Mouse (Mus musculus) adrenal gland, postnatal 14 days (tissue): ENCODE measurements around the gene Clybl. TPM values are rescaled to one million over a fixed set of nuclear protein-coding genes. Genes with fewer than 3 reads are reported as not detected.
A peak's percentile ranks its signal among the peaks of the same experiment; 100 is the strongest.

Source experiments
- DNase-seq: peaks from one replicate; pipeline ENCODE4 v3.0.0; 2021; ENCODE audit warnings: mixed read lengths
- total RNA-seq: library from RNA; stranded (reverse); gene quantifications from 2 replicates; pipeline ENCODE4 v1.2.3, GENCODE M21; 2021

Clybl gene
- total RNA-seq, 1 experiment from 2014 or later: 111 TPM

DNA sequence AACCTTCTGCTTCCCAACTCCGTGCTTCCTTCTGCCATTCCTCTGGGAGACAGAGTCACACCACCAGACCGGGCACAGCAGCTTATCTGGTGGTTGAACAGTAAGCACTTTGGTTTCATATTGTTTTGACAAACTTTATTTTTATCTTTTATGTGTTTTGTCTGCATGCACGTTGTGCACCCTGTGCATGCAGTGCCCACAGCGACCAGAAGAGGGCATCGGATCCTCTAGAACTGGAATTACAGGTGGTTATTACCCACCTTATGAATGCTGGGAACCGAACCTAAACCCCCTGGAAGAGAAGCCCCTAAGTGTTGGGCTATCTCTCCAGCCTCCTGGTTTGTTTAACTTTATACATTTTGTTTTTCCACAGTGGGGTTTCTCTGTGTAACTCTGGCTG lies 130.9 kb downstream of the Clybl start:
- DNase-seq: no peak

DNA sequence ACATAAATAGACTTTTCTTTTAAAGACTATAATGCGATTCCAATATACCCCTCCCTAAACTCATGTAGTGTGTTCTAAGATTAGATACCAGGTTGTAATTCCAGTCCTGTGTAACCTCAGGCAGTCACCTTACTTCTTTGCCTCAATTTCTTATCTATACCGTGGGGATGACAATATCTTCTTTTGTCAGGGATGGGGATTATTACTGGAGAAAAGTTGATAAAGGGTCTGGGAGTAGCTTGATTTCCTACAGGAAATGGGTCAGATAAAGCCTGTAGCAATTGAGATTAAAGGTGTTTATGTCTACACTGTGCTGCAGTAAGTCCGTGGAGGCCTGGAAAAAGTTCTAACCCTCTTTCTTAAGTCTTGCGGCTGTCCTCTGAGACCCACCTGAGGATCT lies 131.8 kb downstream of the Clybl start:
- DNase-seq: no peak

- no peak for DNase-seq
Observed at GRCm38 (mm10) chr14:122315743-122316142, 134.2 kb downstream of the Clybl start.

- DNase-seq: peak; percentile 54
Observed at GRCm38 (mm10) chr14:122322136-122322535, 140.6 kb downstream of the Clybl start.

GRCm38 (mm10) chr14:122323838-122324458 lies 142.4 kb downstream of the Clybl start:
- DNase-seq: no peak

GRCm38 (mm10) chr14:122330136-122330535 lies 148.6 kb downstream of the Clybl start:
- DNase-seq: no peak

- no peak for DNase-seq
Observed at GRCm38 (mm10) chr14:122330716-122331115, 149.2 kb downstream of the Clybl start.

DNA sequence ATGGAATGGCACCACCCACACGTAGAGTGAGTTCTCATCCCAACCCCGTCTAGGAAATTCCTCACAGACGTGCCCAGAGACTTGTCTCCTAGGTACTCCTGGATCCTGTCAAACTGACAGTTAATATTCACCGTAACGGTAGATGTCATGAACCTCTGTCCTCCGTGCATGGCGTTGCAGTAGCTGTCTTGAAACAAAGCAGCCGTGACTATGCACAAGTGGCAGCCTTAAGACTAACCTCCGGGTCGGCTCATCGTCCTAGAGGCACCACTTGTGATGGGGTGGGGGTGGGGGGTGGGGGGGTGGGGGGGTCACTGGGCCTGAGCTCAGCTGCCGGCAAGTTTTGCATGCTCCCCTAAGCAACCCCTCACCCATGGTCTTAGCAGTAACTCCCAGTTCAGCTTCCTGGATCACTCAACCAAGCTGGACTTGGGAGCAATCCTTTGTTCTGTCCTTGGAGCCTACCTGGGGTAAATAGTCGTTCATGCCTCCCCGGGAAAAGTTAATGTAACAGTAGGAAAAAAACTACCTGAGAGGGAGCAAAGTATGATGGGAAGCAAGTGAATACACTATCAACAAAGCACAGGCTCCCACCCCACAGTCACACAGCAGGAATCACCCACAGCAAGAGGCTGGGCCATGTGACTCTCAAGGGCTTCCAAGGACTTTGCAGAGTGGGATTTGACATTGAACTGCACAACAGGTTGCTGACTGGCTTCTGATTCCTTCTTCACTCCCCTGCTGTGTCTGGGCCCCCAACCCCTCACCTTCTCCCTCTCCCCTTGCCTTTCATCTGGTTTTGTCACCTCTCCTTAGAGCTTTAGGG lies 150.3 kb downstream of the Clybl start:
- no peak for DNase-seq

DNA sequence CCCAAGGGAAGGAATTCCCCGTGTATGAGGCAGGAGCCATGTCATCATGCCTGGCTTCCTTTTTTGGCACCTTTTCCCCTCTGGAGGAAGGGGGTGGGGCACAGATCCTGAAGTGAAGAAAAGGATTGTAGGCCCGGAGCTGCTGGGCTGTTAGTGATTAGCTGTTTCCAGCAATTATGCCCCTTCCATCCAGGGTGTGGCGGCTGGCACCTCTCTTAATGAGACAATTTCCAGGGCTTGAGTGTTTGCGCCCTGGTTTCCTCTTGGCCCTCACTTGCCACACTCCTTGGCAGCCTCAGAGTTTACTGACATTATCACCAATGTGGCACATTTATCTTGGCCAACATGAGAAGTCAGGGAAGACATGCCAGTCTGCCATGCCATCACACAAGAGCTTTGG lies 155.5 kb downstream of the Clybl start:
- peak; percentile 18 for DNase-seq

- DNase-seq: no peak
Observed at GRCm38 (mm10) chr14:122338784-122339183, 157.3 kb downstream of the Clybl start.

- no peak for DNase-seq
Observed at GRCm38 (mm10) chr14:122340141-122340540, 158.6 kb downstream of the Clybl start.

DNA sequence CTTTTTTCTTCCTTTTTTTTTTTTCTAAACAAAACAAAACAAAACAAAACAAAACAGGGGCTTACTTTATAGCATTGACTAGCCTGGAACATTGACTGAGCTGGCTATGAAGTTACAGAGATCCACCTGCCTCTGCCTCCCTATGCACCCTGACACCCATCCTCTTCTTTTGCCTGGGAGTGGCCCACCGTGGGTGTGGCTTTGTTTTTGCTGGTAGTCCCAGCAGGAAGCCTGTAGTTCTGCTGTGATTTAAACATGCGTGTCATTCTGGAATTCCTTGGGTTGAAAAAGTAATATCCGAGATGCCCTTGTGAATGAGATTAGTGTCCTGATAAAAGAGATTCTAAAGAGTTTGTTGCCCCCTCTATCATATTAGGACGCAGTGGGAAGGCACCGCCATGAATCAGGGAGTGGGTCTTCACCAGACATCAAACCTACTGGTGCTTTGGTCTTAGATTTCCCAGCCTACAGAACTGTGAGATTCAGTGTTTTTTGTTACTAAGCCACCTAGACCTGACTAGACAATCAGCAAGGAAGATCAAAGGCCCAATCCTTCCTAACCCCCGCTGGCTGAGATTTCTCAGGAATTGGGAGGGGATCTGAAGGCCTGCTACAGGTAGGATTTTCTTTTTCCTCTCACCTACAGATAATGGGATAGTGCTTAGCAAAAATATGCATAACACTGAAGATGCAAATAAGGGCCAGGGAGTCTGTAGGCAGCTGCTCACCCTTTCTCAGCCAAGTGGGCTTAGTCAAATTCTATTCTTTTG lies 160.3 kb downstream of the Clybl start:
- DNase-seq: no peak

GRCm38 (mm10) chr14:122344272-122345224 lies 163.0 kb downstream of the Clybl start:
- no peak for DNase-seq

DNA sequence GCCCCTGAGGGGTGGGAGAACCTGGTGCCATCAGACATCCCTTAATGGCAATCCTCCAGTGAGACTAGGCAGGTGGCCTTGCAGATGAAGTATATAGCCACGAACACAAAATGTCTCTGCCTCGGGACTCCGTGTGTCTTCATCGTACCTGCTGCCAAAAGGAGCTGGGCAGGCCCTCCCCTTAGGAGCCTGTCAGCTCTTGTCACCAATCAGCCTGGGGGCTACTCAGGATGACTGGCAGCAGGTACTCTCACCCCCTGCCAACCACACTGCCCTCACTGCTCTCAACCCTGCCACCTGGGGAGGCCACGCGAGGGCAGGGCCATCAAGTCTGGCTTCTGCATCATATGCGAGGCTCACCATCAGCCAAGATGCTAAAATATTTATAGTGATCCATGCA lies 166.6 kb downstream of the Clybl start:
- no peak for DNase-seq

DNA sequence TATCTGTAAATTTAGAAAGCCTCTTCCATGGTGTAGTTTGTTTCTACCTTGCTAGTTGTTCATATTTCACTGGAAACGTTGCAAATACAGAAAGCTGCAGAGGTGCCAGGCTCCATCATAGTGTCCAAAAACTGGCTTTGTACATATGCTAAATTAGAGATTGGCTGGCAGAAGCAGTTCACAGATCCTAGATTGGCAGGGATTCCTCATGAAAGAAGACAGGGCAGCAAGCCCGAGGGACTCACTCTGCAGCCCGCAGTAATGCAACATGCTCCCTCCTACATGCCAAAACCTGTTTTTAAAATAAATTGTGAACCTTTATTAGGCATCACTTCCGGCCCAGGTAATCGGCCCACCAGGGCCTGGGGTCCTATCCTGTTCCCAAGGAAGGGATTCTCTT lies 167.8 kb downstream of the Clybl start:
- DNase-seq: no peak

- DNase-seq: no peak
Observed at GRCm38 (mm10) chr14:122349761-122350160, 168.3 kb downstream of the Clybl start.

- DNase-seq: peak; percentile 63
Observed at GRCm38 (mm10) chr14:122350766-122351165, 169.3 kb downstream of the Clybl start.

GRCm38 (mm10) chr14:122357316-122357715 lies 175.8 kb downstream of the Clybl start:
- DNase-seq: no peak

GRCm38 (mm10) chr14:122358592-122358991 lies 177.1 kb downstream of the Clybl start:
- no peak for DNase-seq

DNA sequence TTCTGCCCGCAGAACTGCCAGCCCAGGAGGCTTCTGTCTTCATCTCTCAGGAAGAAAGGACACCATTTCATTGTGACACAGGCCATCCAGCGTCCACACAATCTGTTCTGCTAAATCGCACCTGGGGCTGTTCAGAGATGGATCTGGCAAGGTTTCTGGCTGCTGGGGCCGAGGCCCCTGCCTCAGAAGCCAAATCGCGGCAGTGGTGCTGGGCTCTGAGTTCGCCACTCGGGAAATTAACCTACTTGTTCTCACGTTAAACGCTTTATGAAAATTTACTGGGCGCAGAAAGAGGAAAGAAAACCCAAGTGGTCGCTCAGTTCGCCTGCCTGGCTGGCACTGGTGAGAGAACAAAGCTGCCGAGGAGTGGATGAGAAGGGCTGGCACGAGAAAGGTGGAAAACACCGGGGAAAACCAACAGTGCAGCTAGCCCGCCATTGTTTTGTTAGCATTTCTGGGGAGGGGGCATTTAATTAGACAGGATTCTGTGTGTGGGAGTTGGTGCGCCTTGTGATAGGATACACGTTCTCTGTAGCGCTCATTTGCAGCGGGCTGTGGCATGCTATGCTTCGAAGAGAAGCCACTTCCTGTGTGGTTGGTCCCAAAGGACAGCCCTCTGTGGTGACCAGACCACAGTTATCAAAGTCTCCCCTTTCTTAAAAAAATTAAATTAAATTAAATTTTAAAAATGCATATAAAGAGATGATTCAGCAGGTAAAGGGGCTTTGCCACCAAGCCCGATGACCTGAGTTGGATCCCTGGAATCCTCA lies 177.8 kb downstream of the Clybl start:
- DNase-seq: no peak

DNA sequence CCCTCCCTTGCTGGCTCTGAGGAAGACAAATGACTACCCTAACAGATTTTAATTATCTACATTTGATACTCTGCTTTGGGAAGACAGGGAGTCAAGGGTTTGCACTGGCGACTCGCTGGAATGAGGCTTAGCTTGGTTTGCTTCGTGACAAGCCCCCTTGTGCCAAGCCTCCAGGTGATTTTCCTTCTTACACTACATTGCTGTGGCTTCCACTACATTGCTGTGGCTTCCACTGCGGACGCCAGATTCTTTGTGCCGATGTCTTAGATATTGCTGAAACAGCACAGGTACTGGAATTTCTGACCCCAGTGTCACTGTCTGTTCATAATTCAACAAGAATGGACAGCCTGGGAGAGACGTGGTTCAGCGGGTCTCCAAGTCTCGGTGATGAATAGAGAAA lies 180.3 kb downstream of the Clybl start:
- no peak for DNase-seq
